Comparison of ENCODE assay signal across 22 mouse cellular contexts in the genomic region with DNA sequence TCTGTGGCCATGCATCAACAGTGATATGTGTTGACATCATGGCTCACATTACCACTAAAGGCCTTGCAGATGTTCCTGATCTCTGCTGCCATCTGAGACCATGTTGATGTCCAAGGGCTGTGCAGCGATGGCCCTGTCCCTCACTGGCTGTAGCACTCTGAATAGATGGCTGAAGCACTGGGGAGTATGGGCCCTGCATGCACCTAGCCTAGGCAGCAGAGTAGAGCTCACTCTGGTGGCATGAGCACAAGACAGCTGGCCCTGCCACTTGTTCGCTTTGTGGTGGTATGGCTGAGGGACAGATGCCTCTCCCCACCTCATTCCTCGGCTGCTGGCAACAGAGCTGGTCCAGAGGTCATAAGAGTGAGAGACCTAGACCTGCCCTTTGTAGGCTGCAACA.
"Had no signal": no experiment of that assay in that cellular context is flagged by ENCODE, and none has a peak within 500 bp of the region (broad histone marks: within the 10 kb centered on the region; RNA-seq: fewer than 3 reads in every experiment).

No protein-coding gene starts in this region.

- H3K9ac ChIP-seq: limb, embryonic 12.5 days; limb, embryonic 15.5 days; liver, embryonic 12.5 days; liver, embryonic 15.5 days; midbrain, embryonic 13.5 days; neural tube, embryonic 12.5 days; neural tube, embryonic 15.5 days had no signal

- H3K36me3 ChIP-seq: limb, embryonic 12.5 days; limb, embryonic 15.5 days; liver, embryonic 12.5 days; liver, embryonic 15.5 days; midbrain, embryonic 10.5 days; midbrain, embryonic 13.5 days; neural tube, embryonic 12.5 days; neural tube, embryonic 15.5 days had no signal

- H3K27me3 ChIP-seq: limb, embryonic 12.5 days; limb, embryonic 15.5 days; liver, embryonic 12.5 days; liver, embryonic 15.5 days; midbrain, embryonic 13.5 days; neural tube, embryonic 12.5 days; neural tube, embryonic 15.5 days had no signal

- H3K4me3 ChIP-seq: limb, embryonic 12.5 days; limb, embryonic 15.5 days; liver, embryonic 12.5 days; liver, embryonic 15.5 days; midbrain, embryonic 10.5 days; midbrain, embryonic 13.5 days; neural tube, embryonic 12.5 days; neural tube, embryonic 15.5 days had no signal

- DNase-seq: kidney, adult 11 months; kidney, adult 9 months; kidney, postnatal 10 days; kidney, postnatal 4 days; left cerebral cortex, postnatal 4 days; lung, adult 2 months; lung, postnatal 14 days; lung, postnatal 4 days; retina, postnatal 1 day; right cerebral cortex, postnatal 25 days; thymus, adult 2 months; thymus, postnatal 14 days; thymus, postnatal 4 days had no signal

- H3K4me1 ChIP-seq: limb, embryonic 12.5 days; limb, embryonic 15.5 days; liver, embryonic 12.5 days; liver, embryonic 15.5 days; midbrain, embryonic 10.5 days; midbrain, embryonic 13.5 days; neural tube, embryonic 12.5 days; neural tube, embryonic 15.5 days had no signal

- H3K27ac ChIP-seq: limb, embryonic 12.5 days; limb, embryonic 15.5 days; liver, embryonic 12.5 days; liver, embryonic 15.5 days; midbrain, embryonic 10.5 days; midbrain, embryonic 13.5 days; neural tube, embryonic 12.5 days; neural tube, embryonic 15.5 days had no signal

- H3K9me3 ChIP-seq: limb, embryonic 12.5 days; limb, embryonic 15.5 days; liver, embryonic 12.5 days; liver, embryonic 15.5 days; midbrain, embryonic 10.5 days; midbrain, embryonic 13.5 days; neural tube, embryonic 12.5 days; neural tube, embryonic 15.5 days had no signal

- H3K4me2 ChIP-seq: limb, embryonic 12.5 days; limb, embryonic 15.5 days; liver, embryonic 12.5 days; liver, embryonic 15.5 days; midbrain, embryonic 13.5 days; neural tube, embryonic 12.5 days; neural tube, embryonic 15.5 days had no signal

- ATAC-seq: liver, embryonic 12.5 days; midbrain, embryonic 13.5 days; midbrain, embryonic 16.5 days had no signal
